Mouse (Mus musculus) embryonic facial prominence, embryonic 14.5 days (tissue): Measurements from ENCODE around the gene Nfia. TPM values are rescaled to one million over a fixed set of nuclear protein-coding genes. Genes with fewer than 3 reads are reported as not detected.

ENCODE experiments used
- ATAC-seq: fragments of 200-750 bp; cut with Nextera tagmentation; 2 replicates; pipeline ENCODE4 v1.8.0; 2017; ENCODE audit warnings: low read depth, moderate number of reproducible peaks, moderate TSS enrichment
- DNase-seq: peaks from one replicate; pipeline ENCODE4 v3.0.0-alpha.2; 2015; ENCODE audit warnings: low spot score
- H3K27ac ChIP-seq: fragments of 300-500 bp; sonication (generic); replicated peaks from 2 replicates; pipeline ENCODE4 v1.5.1; 2014; ENCODE audit warnings: low read depth, mild to moderate bottlenecking, low read length, moderate library complexity
- H3K27me3 ChIP-seq: fragments of 300-500 bp; sonication (generic); replicated peaks from 2 replicates; pipeline ENCODE4 v1.6.1; 2014; ENCODE audit warnings: low read length; ENCODE audit not compliant: control insufficient read depth, insufficient read depth
- H3K36me3 ChIP-seq: fragments of 300-500 bp; sonication (generic); 2 replicates; pipeline ENCODE4 v1.6.1; 2014; ENCODE audit warnings: low read length, mixed read lengths; ENCODE audit not compliant: control insufficient read depth, insufficient read depth
- H3K4me1 ChIP-seq: fragments of 300-500 bp; sonication (generic); 2 replicates; pipeline ENCODE4 v1.6.1; 2014; ENCODE audit warnings: antibody characterized with exemption, low read length; ENCODE audit not compliant: control insufficient read depth, insufficient read depth
- H3K4me2 ChIP-seq: fragments of 300-500 bp; sonication (generic); 2 replicates; pipeline ENCODE4 v1.6.1; 2014; ENCODE audit warnings: low read depth, mild to moderate bottlenecking, low read length, moderate library complexity, mixed read lengths
- H3K4me3 ChIP-seq: fragments of 300-500 bp; sonication (generic); 2 replicates; pipeline ENCODE4 v1.5.1; 2014; ENCODE audit warnings: low read depth, mild to moderate bottlenecking, low read length
- H3K9ac ChIP-seq: fragments of 300-500 bp; sonication (generic); 2 replicates; pipeline ENCODE4 v1.6.1; 2014; ENCODE audit warnings: low read depth, mild to moderate bottlenecking, low read length, moderate library complexity, mixed read lengths
- H3K9me3 ChIP-seq: fragments of 300-500 bp; sonication (generic); 2 replicates; pipeline ENCODE4 v1.6.1; 2016; ENCODE audit warnings: low read length; ENCODE audit not compliant: control insufficient read depth
- WGBS: fragments of 180-500 bp; shearing (Covaris S2); extraction: QIAGEN DNeasy Blood & Tissue Kit; methylation state at CpG from one replicate; pipeline ENCODE4 v1.1.7; 2014; 5-methylcytosine and 5-hydroxymethylcytosine counted together
- polyA plus RNA-seq: library from polyadenylated mRNA; unstranded; fragments of >200 nt; fragmentation: Nextera tagmentation; extraction: Ambion mirVana; gene quantifications from 2 replicates; pipeline ENCODE4 v1.2.1, GENCODE M21; 2014

Gene Nfia
- polyA plus RNA-seq, 1 experiment from 2014 or later, result 61.7 TPM

DNA sequence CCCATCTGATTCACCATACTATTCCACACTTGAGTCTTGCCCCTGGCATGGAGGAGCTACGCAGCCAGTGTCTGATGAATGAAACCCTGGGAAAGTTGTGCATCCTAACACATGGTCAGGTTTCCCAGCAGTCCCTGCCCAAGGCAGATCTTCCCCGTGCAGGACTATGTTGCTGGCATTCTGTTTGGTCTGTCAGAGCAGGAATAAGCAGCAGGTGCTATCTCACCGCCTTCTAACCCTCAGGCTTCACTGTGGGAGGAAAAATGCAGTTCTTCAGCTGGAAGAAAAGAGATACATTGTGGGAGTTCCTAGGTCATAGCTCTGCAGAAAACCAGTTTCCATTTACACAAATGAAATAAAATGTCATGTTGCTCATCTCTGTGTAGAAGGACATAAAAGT is 247.3 kb downstream of the Nfia start:
- no peaks in the 10 kb centered on the region for H3K9me3 ChIP-seq
- no peaks in the 10 kb centered on the region for H3K27me3 ChIP-seq
- H3K27ac ChIP-seq, result no peak overlapping the region
- DNase-seq (no peak), ATAC-seq (no peak)
- no peak overlapping the region for H3K4me3 ChIP-seq
- no peak overlapping the region for H3K9ac ChIP-seq
- 77% methylated on average over 3 of the region's 3 CpGs for WGBS
- peaks cover 57% of the 10 kb centered on the region for H3K36me3 ChIP-seq
- no peaks in the 10 kb centered on the region for H3K4me1 ChIP-seq
- no peak overlapping the region for H3K4me2 ChIP-seq

GRCm38 (mm10) chr4:98020836-98021235 is 248.3 kb downstream of the Nfia start:
- DNase-seq (no peak), ATAC-seq (no peak)
- no peak overlapping the region for H3K9ac ChIP-seq
- no peak overlapping the region for H3K4me2 ChIP-seq
- H3K36me3 ChIP-seq, result peaks cover 51% of the 10 kb centered on the region
- no peak overlapping the region for H3K27ac ChIP-seq
- WGBS, result 88% methylated on average over 7 of the region's 7 CpGs
- H3K4me1 ChIP-seq, result no peaks in the 10 kb centered on the region
- no peaks in the 10 kb centered on the region for H3K27me3 ChIP-seq
- no peaks in the 10 kb centered on the region for H3K9me3 ChIP-seq
- no peak overlapping the region for H3K4me3 ChIP-seq

GRCm38 (mm10) chr4:98023245-98023792 is 250.8 kb downstream of the Nfia start:
- ATAC-seq, result no peak
- Histone ChIP-seq H3K27ac (no peak overlapping the region), H3K4me1 (no peaks in the 10 kb centered on the region), H3K27me3 (no peaks in the 10 kb centered on the region), H3K9me3 (no peaks in the 10 kb centered on the region), H3K36me3 (peaks cover 30% of the 10 kb centered on the region), H3K4me2 (no peak overlapping the region), H3K4me3 (no peak overlapping the region), H3K9ac (no peak overlapping the region)
- WGBS, result 65% methylated on average over 6 of the region's 6 CpGs
- DNase-seq, result no peak

- no peak overlapping the region for H3K9ac ChIP-seq
- H3K4me3 ChIP-seq, result no peak overlapping the region
- H3K4me1 ChIP-seq, result no peaks in the 10 kb centered on the region
- H3K4me2 ChIP-seq, result no peak overlapping the region
- 72% methylated on average over 4 of the region's 4 CpGs for WGBS
- peaks cover 6% of the 10 kb centered on the region; the same call in 1 of the 2 replicates for H3K36me3 ChIP-seq
- DNase-seq (no peak), ATAC-seq (no peak)
- no peaks in the 10 kb centered on the region for H3K9me3 ChIP-seq
- H3K27ac ChIP-seq, result no peak overlapping the region
- no peaks in the 10 kb centered on the region for H3K27me3 ChIP-seq
Measured at GRCm38 (mm10) chr4:98027412-98027811, 254.9 kb downstream of the Nfia start.

DNA sequence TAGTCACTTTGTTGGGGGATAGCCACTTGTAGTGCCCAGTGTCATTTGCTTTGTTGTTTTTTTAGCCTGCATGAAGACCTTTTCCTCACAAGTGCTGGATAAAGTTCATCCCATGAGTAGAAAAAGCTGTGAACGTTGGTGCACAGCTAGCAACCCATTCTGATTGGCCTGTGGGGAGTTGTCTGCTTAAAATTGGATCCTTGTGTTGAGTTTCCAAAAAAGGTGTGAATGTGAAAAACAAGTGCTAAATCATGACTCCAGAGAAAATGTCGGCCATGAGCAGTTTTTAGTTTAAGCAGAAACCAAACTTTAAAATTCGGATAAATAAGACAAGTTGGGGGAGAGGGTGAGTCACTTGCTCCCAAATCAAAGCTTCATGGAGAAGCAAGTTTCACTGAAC is 259.3 kb downstream of the Nfia start:
- WGBS, result 52% methylated on average over 3 of the region's 3 CpGs
- ATAC-seq, result no peak

GRCm38 (mm10) chr4:98032332-98032731 is 259.8 kb downstream of the Nfia start:
- 63% methylated on average over 5 of the region's 5 CpGs for WGBS
- H3K27ac ChIP-seq, result no peak overlapping the region
- ATAC-seq (no peak), DNase-seq (no peak)
- no peak overlapping the region for H3K4me2 ChIP-seq
- no peaks in the 10 kb centered on the region for H3K27me3 ChIP-seq
- H3K4me1 ChIP-seq, result no peaks in the 10 kb centered on the region
- H3K36me3 ChIP-seq, result peaks cover 8% of the 10 kb centered on the region; the same call in 1 of the 2 replicates
- H3K4me3 ChIP-seq, result no peak overlapping the region
- no peak overlapping the region for H3K9ac ChIP-seq
- no peaks in the 10 kb centered on the region for H3K9me3 ChIP-seq

More for the DNA sequence above, 259.3 kb downstream of the Nfia start:
- DNase-seq, result no peak
- Histone ChIP-seq H3K27me3 (no peaks in the 10 kb centered on the region), H3K4me2 (no peak overlapping the region), H3K9me3 (no peaks in the 10 kb centered on the region), H3K9ac (no peak overlapping the region), H3K27ac (no peak overlapping the region), H3K4me3 (no peak overlapping the region), H3K36me3 (peaks cover 8% of the 10 kb centered on the region; the same call in 1 of the 2 replicates), H3K4me1 (no peaks in the 10 kb centered on the region)

- Histone ChIP-seq H3K27me3 (no peaks in the 10 kb centered on the region), H3K4me2 (no peak overlapping the region), H3K27ac (no peak overlapping the region), H3K4me1 (no peaks in the 10 kb centered on the region), H3K9ac (no peak overlapping the region), H3K4me3 (no peak overlapping the region), H3K36me3 (peaks cover 8% of the 10 kb centered on the region), H3K9me3 (no peaks in the 10 kb centered on the region)
- WGBS, result 64% methylated on average over 5 of the region's 5 CpGs
- DNase-seq (no peak), ATAC-seq (no peak)
Measured at GRCm38 (mm10) chr4:98039095-98039494, 266.6 kb downstream of the Nfia start.

GRCm38 (mm10) chr4:98040179-98040578 is 267.6 kb downstream of the Nfia start:
- Histone ChIP-seq H3K9me3 (no peaks in the 10 kb centered on the region), H3K4me3 (no peak overlapping the region), H3K36me3 (peaks cover 8% of the 10 kb centered on the region), H3K4me2 (no peak overlapping the region), H3K27ac (no peak overlapping the region), H3K9ac (no peak overlapping the region), H3K27me3 (no peaks in the 10 kb centered on the region), H3K4me1 (no peaks in the 10 kb centered on the region)
- ATAC-seq (no peak), DNase-seq (no peak)
- 74% methylated on average over 7 of the region's 7 CpGs for WGBS

DNA sequence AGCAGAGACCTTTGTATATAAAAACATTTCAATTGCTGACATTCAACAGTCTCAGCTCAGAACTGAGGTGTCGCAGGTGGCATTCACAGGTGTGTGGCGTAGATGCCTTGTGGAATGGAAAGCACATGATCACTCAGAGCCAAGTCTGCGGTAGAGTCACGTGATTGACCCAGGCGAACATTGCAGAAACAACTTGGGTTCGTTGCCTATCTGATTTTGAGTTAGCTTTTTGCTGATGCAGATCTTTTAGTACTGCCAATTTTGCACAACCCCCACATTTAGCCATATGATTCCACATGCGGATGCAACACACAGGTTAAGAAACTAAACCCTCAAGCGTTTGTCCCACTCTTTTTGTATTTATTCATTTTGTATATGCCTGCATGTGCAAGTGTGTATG is 272.1 kb downstream of the Nfia start:
- DNase-seq (no peak), ATAC-seq (no peak)
- 89% methylated on average over 8 of the region's 8 CpGs for WGBS
- H3K4me1 ChIP-seq, result no peaks in the 10 kb centered on the region
- H3K27ac ChIP-seq, result no peak overlapping the region
- no peak overlapping the region for H3K4me3 ChIP-seq
- H3K9ac ChIP-seq, result no peak overlapping the region
- no peaks in the 10 kb centered on the region for H3K27me3 ChIP-seq
- H3K4me2 ChIP-seq, result no peak overlapping the region
- H3K36me3 ChIP-seq, result peaks cover 8% of the 10 kb centered on the region
- H3K9me3 ChIP-seq, result no peaks in the 10 kb centered on the region
